Mouse (Mus musculus) bone marrow macrophage, adult 2 months (primary cell): ENCODE results near the gene Zfp385b. TPM values are rescaled to one million over a fixed set of nuclear protein-coding genes. Genes with fewer than 3 reads are reported as not detected.
"Not testable (repeated sequence)": the region's sequence is repeated elsewhere in the genome, so short reads cannot be mapped to it uniquely, and the experiment has no call there.

Experiments
- H3K27ac ChIP-seq: 2 replicates; pipeline ENCODE4 v1.5.1; 2012; ENCODE audit warnings: low read depth, low read length; ENCODE audit not compliant: insufficient read depth
- H3K4me1 ChIP-seq: 2 replicates; pipeline ENCODE4 v1.6.1; 2012; ENCODE audit warnings: low read length; ENCODE audit not compliant: control insufficient read depth, insufficient read depth
- H3K4me3 ChIP-seq: 2 replicates; pipeline ENCODE4 v1.5.1; 2012; ENCODE audit warnings: mild to moderate bottlenecking, low read length, moderate library complexity; ENCODE audit not compliant: insufficient read depth
- CTCF ChIP-seq: IDR thresholded peaks from 2 replicates; pipeline ENCODE4 v1.5.1; 2012; ENCODE audit warnings: low read depth, mild to moderate bottlenecking, low read length, moderate library complexity
- POLR2A ChIP-seq: IDR thresholded peaks from 2 replicates; pipeline ENCODE4 v1.6.1; 2012; ENCODE audit warnings: mild to moderate bottlenecking, low read depth, low read length, borderline replicate concordance
- polyA plus RNA-seq: library from polyadenylated mRNA; stranded (reverse); fragments of >200 nt; gene quantifications from 2 replicates; pipeline ENCODE4 v1.2.4, GENCODE M21; 2012; ENCODE audit not compliant: missing spikeins, insufficient read depth, insufficient read length

Zfp385b gene
- polyA plus RNA-seq, 1 experiment = not detected

DNA sequence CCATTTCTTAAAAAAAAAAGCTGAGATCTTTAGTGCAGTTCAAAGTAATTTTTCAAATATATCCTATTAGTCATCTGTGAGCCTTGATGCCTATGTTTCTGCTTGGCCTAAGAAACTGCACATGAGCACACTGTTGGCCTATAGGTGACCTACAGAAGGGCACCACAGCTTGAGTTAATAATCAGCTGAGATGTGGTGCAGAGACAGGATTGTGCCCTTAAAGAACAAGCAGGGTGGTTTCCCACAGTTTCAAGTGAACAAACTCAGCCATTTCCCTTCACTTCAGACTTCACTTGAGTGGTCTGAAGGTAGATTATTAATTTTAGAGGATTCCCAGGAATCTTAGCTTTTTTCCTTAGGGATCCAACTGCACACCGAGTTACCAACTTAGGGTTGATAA is 362.3 kb downstream of the Zfp385b start:
- TF ChIP-seq POLR2A (no peak), CTCF (no peak)
- Histone ChIP-seq H3K27ac (no peak overlapping the region), H3K4me1 (no peaks in the 10 kb centered on the region), H3K4me3 (no peak overlapping the region)

DNA sequence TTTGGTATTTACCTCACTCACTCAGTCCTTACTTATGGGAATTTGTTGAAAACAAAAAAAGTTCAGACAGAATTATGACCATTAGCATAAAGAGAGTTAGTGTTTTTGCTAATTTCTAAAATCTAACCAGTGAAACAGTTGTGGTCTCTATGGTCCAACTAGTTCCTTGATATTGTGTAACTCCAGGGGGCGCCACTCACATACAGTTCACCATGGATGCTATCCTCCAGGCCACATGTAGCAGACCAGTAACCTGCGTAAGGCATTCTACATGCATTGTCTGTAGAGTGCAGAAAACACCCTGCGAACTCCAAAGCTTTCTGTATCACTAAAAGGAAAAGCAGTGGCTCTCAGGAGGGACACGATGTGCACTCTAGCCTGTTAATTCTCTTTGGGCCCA is 362.8 kb downstream of the Zfp385b start:
- no peaks in the 10 kb centered on the region for H3K4me1 ChIP-seq
- H3K27ac ChIP-seq = no peak overlapping the region
- H3K4me3 ChIP-seq = no peak overlapping the region
- TF ChIP-seq POLR2A (no peak), CTCF (no peak)

DNA sequence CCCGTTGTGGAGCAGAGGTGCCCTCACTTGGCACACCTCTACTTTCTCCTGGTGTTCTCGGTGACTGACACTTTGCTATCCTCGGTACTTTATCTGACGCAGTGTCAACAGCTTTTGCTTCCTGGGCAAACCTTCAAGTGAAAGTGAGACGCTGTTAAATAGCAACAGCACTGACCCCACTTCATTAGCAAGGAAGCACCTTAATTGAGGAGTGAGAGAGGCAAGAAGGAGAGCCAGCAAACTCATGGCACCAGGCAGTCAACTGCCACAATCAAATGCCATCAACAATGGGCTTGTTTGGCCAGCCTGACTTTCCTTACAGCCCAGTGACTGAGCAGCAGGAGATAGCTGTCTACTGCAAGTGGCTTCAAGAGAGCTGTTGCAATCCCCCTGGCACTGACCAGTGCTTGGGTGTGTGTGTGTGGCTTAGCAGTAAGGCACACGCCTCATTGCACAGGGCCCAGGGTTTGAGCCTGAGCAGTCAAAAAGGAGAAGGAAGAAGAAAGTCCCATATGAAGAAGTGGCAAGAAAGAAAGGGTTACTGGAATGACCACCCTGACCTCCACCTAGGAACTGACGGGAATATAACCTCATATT is 365.0 kb downstream of the Zfp385b start:
- Histone ChIP-seq H3K4me1 (no peaks in the 10 kb centered on the region), H3K27ac (no peak overlapping the region), H3K4me3 (no peak overlapping the region)
- TF ChIP-seq CTCF (no peak), POLR2A (no peak)

DNA sequence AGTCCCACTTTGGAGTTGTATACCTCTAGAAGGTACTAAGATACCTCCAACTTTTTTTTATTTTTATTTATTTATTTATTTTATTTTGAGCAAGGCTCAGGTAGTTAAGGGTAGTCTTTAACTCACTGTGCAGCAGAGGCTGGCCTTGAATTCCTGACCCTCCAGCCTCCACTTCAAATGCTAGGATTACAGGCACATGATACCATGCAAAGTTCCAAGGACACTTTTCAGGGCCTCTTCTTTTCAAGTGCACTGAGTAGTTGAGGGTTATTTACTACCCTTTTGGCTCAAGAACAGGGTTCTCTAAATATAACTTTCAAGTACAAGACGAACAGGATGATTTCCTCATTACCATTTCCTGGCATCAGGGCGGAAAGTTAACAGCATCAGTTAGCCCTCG is 365.7 kb downstream of the Zfp385b start:
- no peaks in the 10 kb centered on the region for H3K4me1 ChIP-seq
- no peak overlapping the region for H3K27ac ChIP-seq
- H3K4me3 ChIP-seq = no peak overlapping the region
- TF ChIP-seq POLR2A (no peak), CTCF (no peak)

DNA sequence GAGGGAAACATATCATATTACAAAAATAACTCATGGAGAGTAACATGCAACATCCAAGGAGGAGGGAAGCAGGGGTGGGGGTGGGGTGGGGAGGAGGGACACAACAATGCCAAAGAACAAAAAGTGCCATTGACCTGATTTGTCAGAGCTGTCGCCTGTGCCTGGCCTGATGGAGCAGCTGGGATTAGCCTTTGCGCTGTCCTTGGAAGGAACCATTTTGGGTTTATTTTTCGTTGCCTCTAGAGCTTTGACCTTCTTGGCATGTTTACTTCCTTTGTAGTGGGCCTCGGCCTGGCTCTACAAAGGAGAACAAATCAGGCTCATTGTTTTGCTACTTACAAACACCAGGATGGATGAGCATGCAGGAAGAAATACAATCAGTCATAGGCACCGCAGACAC is 369.4 kb downstream of the Zfp385b start:
- H3K4me1 ChIP-seq, H3K27ac ChIP-seq, H3K4me3 ChIP-seq: not testable (repeated sequence)

DNA sequence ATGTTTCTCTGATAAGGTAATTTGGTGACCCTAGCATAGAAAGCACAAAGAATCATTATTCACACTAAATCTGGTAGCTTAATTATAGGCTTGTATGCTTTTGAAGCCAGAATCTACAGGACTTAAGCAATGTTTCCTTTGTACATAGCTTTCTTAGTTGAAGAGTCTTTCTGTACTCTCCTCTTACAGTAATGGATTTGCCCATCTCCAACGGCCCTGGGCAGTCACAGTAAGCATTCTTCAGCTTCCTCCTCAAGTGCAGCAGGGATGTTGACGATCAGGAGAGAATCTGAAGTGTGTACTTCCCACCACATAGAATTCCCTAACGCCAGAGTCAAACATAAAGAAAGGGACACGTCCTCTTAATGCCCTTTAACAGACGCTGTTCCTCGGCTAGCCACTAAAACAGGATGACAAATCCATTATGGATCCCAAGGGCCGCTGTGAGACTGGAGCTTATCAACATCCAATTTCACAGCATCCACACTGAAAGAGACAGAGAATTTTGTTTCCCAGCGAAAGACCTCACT is 370.4 kb downstream of the Zfp385b start:
- Histone ChIP-seq H3K4me3 (no peak overlapping the region), H3K27ac (no peak overlapping the region), H3K4me1 (no peaks in the 10 kb centered on the region)
- TF ChIP-seq CTCF (no peak), POLR2A (no peak)

DNA sequence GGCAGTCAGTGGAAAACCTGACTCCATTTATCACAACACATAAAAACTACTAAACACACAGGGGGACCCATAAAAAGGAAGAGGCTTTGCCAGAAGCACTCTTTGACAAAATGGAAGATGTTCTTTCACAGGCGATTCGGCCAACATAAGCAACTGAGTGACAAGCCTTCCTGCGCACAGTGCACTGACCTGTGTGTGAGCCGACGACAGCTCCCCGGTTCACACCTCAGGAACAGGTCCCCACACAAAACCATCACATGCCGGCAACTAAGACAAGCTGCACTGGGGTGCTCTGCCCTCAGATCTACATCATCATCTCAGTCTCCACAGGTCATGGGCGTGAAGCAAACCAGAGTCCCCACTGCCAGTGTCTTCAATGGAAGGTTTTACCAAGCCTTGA is 375.2 kb downstream of the Zfp385b start:
- no peak overlapping the region for H3K27ac ChIP-seq
- H3K4me3 ChIP-seq = no peak overlapping the region
- TF ChIP-seq POLR2A = no peak
- TF ChIP-seq CTCF = no peak
- no peaks in the 10 kb centered on the region for H3K4me1 ChIP-seq

DNA sequence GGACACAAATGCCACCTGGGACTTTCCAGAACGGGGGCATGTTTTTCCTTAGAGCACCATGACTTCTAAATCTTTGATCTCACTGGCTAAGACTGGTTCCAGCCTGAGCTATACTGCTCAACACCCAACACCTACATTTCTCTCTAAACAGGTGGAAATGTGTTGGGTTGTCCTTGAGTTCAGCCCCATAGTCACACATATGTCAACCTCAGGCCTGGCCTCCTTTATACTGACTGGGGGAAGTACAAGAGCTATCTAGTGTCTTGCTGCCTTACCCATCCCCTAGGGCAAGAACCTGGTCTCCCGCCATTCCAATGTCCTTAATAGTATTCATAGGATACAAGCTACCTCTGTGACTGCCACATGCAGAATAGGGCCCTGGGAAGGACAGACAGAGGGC is 378.8 kb downstream of the Zfp385b start:
- H3K4me3 ChIP-seq = no peak overlapping the region
- no peak for TF ChIP-seq POLR2A
- TF ChIP-seq CTCF = no peak
- no peaks in the 10 kb centered on the region for H3K4me1 ChIP-seq
- no peak overlapping the region for H3K27ac ChIP-seq

DNA sequence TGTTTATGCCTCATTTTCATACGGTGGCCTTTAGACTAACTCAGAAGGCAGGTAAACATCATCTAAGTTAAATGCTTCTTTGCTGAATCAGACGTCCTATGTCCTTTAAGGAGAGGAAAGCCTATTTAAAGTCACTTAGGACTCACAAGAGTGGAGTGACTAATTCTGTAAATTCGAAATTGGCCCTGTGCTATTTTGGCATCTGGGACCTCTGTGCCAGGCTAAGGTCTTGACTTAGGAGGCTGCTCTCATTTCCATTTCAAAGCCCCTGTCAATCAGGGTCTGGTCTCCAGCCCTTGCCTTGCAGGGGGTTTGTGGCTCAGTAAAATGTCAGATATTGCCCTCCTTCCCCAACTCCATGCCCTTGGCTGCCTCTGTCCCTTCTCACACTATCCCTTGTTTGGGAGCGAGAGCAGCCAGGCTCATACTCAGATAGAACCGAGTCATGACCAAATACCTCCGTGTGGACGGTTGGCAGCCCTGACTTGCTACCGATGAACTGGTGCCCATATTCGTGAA is 383.1 kb downstream of the Zfp385b start:
- TF ChIP-seq POLR2A (no peak), CTCF (no peak)
- H3K27ac ChIP-seq = no peak overlapping the region
- H3K4me3 ChIP-seq = no peak overlapping the region
- no peaks in the 10 kb centered on the region for H3K4me1 ChIP-seq

DNA sequence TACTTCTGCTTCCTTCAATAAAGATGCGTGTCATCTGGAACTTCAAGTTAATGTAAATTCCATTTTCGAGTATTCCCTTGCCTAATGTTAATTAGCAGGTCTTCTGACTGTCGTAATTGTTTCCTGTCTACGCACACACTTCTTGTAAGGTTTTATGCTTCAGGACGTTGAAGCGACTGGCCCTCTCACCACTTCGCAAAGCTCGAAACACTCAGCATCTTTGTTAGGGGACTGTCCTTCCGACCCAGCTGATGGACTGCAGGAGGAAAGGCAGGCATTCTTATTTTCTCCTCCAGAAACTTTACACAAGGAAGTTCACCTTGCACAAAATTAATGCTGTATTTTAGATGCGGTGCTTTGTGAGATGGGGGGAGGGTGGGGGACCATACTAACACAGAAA is 400.0 kb downstream of the Zfp385b start:
- no peak overlapping the region for H3K4me3 ChIP-seq
- no peaks in the 10 kb centered on the region for H3K4me1 ChIP-seq
- no peak overlapping the region for H3K27ac ChIP-seq
- TF ChIP-seq CTCF = no peak

DNA sequence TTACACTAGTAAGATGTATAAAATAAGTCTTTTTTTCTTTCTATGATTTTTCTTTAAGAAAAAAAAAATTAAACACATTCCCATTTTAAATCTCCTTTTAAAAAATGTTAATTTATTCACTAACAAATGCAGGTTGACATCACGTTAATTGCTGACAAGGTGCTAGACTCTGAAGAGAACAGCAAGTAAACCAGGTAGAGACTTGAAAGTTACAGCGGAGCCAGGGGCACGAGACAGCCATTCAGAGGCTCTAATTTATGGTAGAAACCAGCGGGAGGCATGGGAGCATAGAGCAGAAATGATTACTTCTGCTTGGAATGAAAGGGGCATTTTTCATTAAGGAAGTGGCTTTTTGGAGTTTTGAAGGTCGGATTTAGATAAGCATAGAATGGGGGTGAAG is 401.4 kb downstream of the Zfp385b start:
- H3K4me3 ChIP-seq = no peak overlapping the region
- no peak overlapping the region for H3K27ac ChIP-seq
- no peaks in the 10 kb centered on the region for H3K4me1 ChIP-seq
- no peak for TF ChIP-seq CTCF
